Mouse (Mus musculus) kidney, embryonic 16.5 days (tissue): ENCODE data around the gene Zfp408. TPM values are rescaled to one million over a fixed set of nuclear protein-coding genes. Genes with fewer than 3 reads are reported as not detected.

Experiments used
- ATAC-seq: fragments of 200-750 bp; cut with Nextera tagmentation; 2 replicates; pipeline ENCODE4 v1.8.0; 2017; ENCODE audit warnings: moderate TSS enrichment; ENCODE audit not compliant: low FRiP score, low TSS enrichment
- H3K27ac ChIP-seq: fragments of 300-500 bp; sonication (generic); 2 replicates; pipeline ENCODE4 v1.5.1; 2014; ENCODE audit warnings: low read length
- H3K27me3 ChIP-seq: fragments of 300-500 bp; sonication (generic); 2 replicates; pipeline ENCODE4 v1.6.1; 2014; ENCODE audit warnings: low read length, control low read depth, mixed read lengths; ENCODE audit not compliant: insufficient read depth
- H3K36me3 ChIP-seq: fragments of 300-500 bp; sonication (generic); 2 replicates; pipeline ENCODE4 v1.6.1; 2014; ENCODE audit warnings: low read length, control low read depth, mixed read lengths; ENCODE audit not compliant: insufficient read depth
- H3K4me1 ChIP-seq: fragments of 300-500 bp; sonication (generic); 2 replicates; pipeline ENCODE4 v1.6.1; 2014; ENCODE audit warnings: low read length, control low read depth, mixed read lengths; ENCODE audit not compliant: insufficient read depth
- H3K4me2 ChIP-seq: fragments of 300-500 bp; sonication (generic); replicated peaks from 2 replicates; pipeline ENCODE4 v1.6.1; 2014; ENCODE audit warnings: low read depth, low read length
- H3K4me3 ChIP-seq: fragments of 300-500 bp; sonication (generic); 2 replicates; pipeline ENCODE4 v1.5.1; 2014; ENCODE audit warnings: mild to moderate bottlenecking, low read length
- H3K9ac ChIP-seq: fragments of 300-500 bp; sonication (generic); replicated peaks from 2 replicates; pipeline ENCODE4 v1.6.1; 2014; ENCODE audit warnings: low read length
- H3K9me3 ChIP-seq: fragments of 300-500 bp; sonication (generic); 2 replicates; pipeline ENCODE4 v1.6.1; 2016; ENCODE audit warnings: low read length, control low read depth
- WGBS: fragments of 180-500 bp; shearing (Covaris S2); extraction: QIAGEN DNeasy Blood & Tissue Kit; methylation state at CpG from one replicate; pipeline ENCODE4 v1.1.7; 2014; 5-methylcytosine and 5-hydroxymethylcytosine counted together
- polyA plus RNA-seq: library from polyadenylated mRNA; unstranded; fragments of >200 nt; fragmentation: Nextera tagmentation; extraction: Ambion mirVana; gene quantifications from 2 replicates; pipeline ENCODE4 v1.2.1, GENCODE M21; 2015

Gene Zfp408
- polyA plus RNA-seq: 12.6 and 13.8 TPM in 2 replicates

- Histone ChIP-seq H3K4me3 (peak within 1 kb of the TSS; percentile 85), H3K27ac (peak within 1 kb of the TSS; percentile 95), H3K4me1 (peaks cover 35% of the 10 kb centered on the region), H3K27me3 (no peaks in the 10 kb centered on the region), H3K36me3 (peaks cover 41% of the 10 kb centered on the region), H3K4me2 (peak within 1 kb of the TSS; percentile 95), H3K9me3 (no peaks in the 10 kb centered on the region), H3K9ac (peak within 1 kb of the TSS; percentile 88)
- under 1% methylated on average over 44 of the region's 44 CpGs for WGBS
- ATAC-seq: peak; percentile 89
Observed at GRCm38 (mm10) chr2:91649553-91650359, at the start of gene Zfp408, which contains the start of gene Arhgap1. TSS of gene Zfp408 (minus strand) at chr2:91649791. TSS of gene Arhgap1 (plus strand) at chr2:91649860.

GRCm38 (mm10) chr2:91699225-91699624, 49.6 kb upstream of the Zfp408 start:
- no peak overlapping the region for H3K9ac ChIP-seq
- WGBS: 76% methylated on average over 1 of the region's 1 CpGs
- no peak overlapping the region for H3K27ac ChIP-seq
- no peaks in the 10 kb centered on the region for H3K4me1 ChIP-seq
- 0 out of 2 replicates have a peak, but pooled peaks cover 5% of the 10 kb centered on the region for H3K36me3 ChIP-seq
- no peaks in the 10 kb centered on the region for H3K9me3 ChIP-seq
- no peak for ATAC-seq
- no peak overlapping the region for H3K4me2 ChIP-seq
- H3K4me3 ChIP-seq: no peak overlapping the region
- H3K27me3 ChIP-seq: no peaks in the 10 kb centered on the region

GRCm38 (mm10) chr2:91696225-91696590, 46.6 kb upstream of the Zfp408 start:
- Histone ChIP-seq H3K4me2 (no peak overlapping the region), H3K9ac (no peak overlapping the region)

GRCm38 (mm10) chr2:91695436-91696224, 46.0 kb upstream of the Zfp408 start:
- 89% methylated on average over 10 of the region's 10 CpGs for WGBS
- no peak for ATAC-seq

More at GRCm38 (mm10) chr2:91696225-91696590, 46.6 kb upstream of the Zfp408 start:
- ATAC-seq: no peak
- WGBS: 87% methylated on average over 1 of the region's 1 CpGs
- Histone ChIP-seq H3K4me1 (no peaks in the 10 kb centered on the region), H3K27ac (no peak overlapping the region), H3K36me3 (0 out of 2 replicates have a peak, but pooled peaks cover 5% of the 10 kb centered on the region), H3K9me3 (no peaks in the 10 kb centered on the region), H3K4me3 (no peak overlapping the region), H3K27me3 (no peaks in the 10 kb centered on the region)

GRCm38 (mm10) chr2:91689452-91689851, 39.9 kb upstream of the Zfp408 start:
- Histone ChIP-seq H3K36me3 (peaks cover 29% of the 10 kb centered on the region), H3K27me3 (no peaks in the 10 kb centered on the region), H3K4me1 (no peaks in the 10 kb centered on the region), H3K4me3 (no peak overlapping the region), H3K9me3 (no peaks in the 10 kb centered on the region), H3K27ac (no peak overlapping the region), H3K4me2 (no peak overlapping the region), H3K9ac (no peak overlapping the region)
- 81% methylated on average over 7 of the region's 7 CpGs for whole genome bisulfite sequencing
- ATAC-seq: no peak

More at GRCm38 (mm10) chr2:91695436-91696224, 46.0 kb upstream of the Zfp408 start:
- no peak overlapping the region for H3K9ac ChIP-seq
- no peaks in the 10 kb centered on the region for H3K27me3 ChIP-seq
- H3K4me1 ChIP-seq: no peaks in the 10 kb centered on the region
- no peak overlapping the region for H3K27ac ChIP-seq
- H3K4me2 ChIP-seq: no peak overlapping the region
- no peak overlapping the region for H3K4me3 ChIP-seq
- H3K9me3 ChIP-seq: no peaks in the 10 kb centered on the region
- 0 out of 2 replicates have a peak, but pooled peaks cover 5% of the 10 kb centered on the region for H3K36me3 ChIP-seq

GRCm38 (mm10) chr2:91683919-91684318, 34.3 kb upstream of the Zfp408 start:
- no peak overlapping the region for H3K9ac ChIP-seq
- no peaks in the 10 kb centered on the region for H3K4me1 ChIP-seq
- no peaks in the 10 kb centered on the region for H3K27me3 ChIP-seq
- WGBS: 74% methylated on average over 8 of the region's 8 CpGs
- no peaks in the 10 kb centered on the region for H3K9me3 ChIP-seq
- H3K4me2 ChIP-seq: no peak overlapping the region
- H3K36me3 ChIP-seq: peaks cover 52% of the 10 kb centered on the region
- no peak overlapping the region for H3K4me3 ChIP-seq
- no peak for ATAC-seq
- no peak overlapping the region for H3K27ac ChIP-seq

GRCm38 (mm10) chr2:91682850-91683249, 33.3 kb upstream of the Zfp408 start:
- WGBS: 39% methylated on average over 4 of the region's 4 CpGs
- Histone ChIP-seq H3K4me2 (no peak overlapping the region), H3K9ac (no peak overlapping the region), H3K9me3 (no peaks in the 10 kb centered on the region), H3K36me3 (peaks cover 57% of the 10 kb centered on the region), H3K4me3 (no peak overlapping the region), H3K4me1 (no peaks in the 10 kb centered on the region), H3K27ac (no peak overlapping the region; the same call in 1 of the 2 replicates), H3K27me3 (no peaks in the 10 kb centered on the region)
- ATAC-seq: no peak

- Histone ChIP-seq H3K27ac (peak overlapping the region; percentile 33; the same call in 1 of the 2 replicates), H3K4me2 (no peak overlapping the region), H3K27me3 (no peaks in the 10 kb centered on the region), H3K4me1 (no peaks in the 10 kb centered on the region; the same call in 1 of the 2 replicates), H3K9me3 (no peaks in the 10 kb centered on the region), H3K36me3 (peaks cover 56% of the 10 kb centered on the region), H3K9ac (no peak overlapping the region), H3K4me3 (no peak overlapping the region)
- peak; percentile 77 for ATAC-seq
Observed at GRCm38 (mm10) chr2:91676961-91677360, 27.4 kb upstream of the Zfp408 start.

GRCm38 (mm10) chr2:91676420-91676819, 26.8 kb upstream of the Zfp408 start:
- peaks cover 56% of the 10 kb centered on the region for H3K36me3 ChIP-seq
- 56% methylated on average over 2 of the region's 2 CpGs for WGBS
- peak; percentile 66; the same call in 1 of the 2 replicates for ATAC-seq

More at GRCm38 (mm10) chr2:91676420-91676819, 26.8 kb upstream of the Zfp408 start:
- Histone ChIP-seq H3K4me1 (no peaks in the 10 kb centered on the region; the same call in 1 of the 2 replicates), H3K4me3 (no peak overlapping the region), H3K27ac (peak overlapping the region; percentile 33; the same call in 1 of the 2 replicates), H3K9ac (0 out of 2 replicates have a peak overlapping the region, but pooled peaks have one; percentile 16), H3K27me3 (no peaks in the 10 kb centered on the region), H3K4me2 (no peak overlapping the region), H3K9me3 (no peaks in the 10 kb centered on the region)
